Mouse (Mus musculus): ENCODE results near the gene Gpr4.

Gpr4 gene

GRCm38 (mm10) chr7:19184758-19185157 is 27.6 kb upstream of the Gpr4 start:
- DNase-seq (ENCODE audit: extremely low spot score, low read depth, low spot score): no peak

- no peak for DNase-seq (ENCODE audit: extremely low spot score, low read depth, low spot score)
Observed at GRCm38 (mm10) chr7:19194676-19195075, 17.7 kb upstream of the Gpr4 start.

- no peak for DNase-seq (ENCODE audit: extremely low spot score, low read depth, low spot score)
Observed at GRCm38 (mm10) chr7:19196676-19197075, 15.7 kb upstream of the Gpr4 start.

GRCm38 (mm10) chr7:19197985-19198384 is 14.4 kb upstream of the Gpr4 start:
- no peak for DNase-seq (ENCODE audit: extremely low spot score, low read depth, low spot score)

- no peak for DNase-seq (ENCODE audit: extremely low spot score, low read depth, low spot score)
Observed at GRCm38 (mm10) chr7:19201660-19202059, 10.7 kb upstream of the Gpr4 start.

GRCm38 (mm10) chr7:19202065-19202850 is 10.1 kb upstream of the Gpr4 start:
- no peak for DNase-seq (ENCODE audit: extremely low spot score, low read depth, low spot score)

- DNase-seq (ENCODE audit: extremely low spot score, low read depth, low spot score): no peak
Observed at GRCm38 (mm10) chr7:19208201-19208910, 4.0 kb upstream of the Gpr4 start.

- no peak for DNase-seq (ENCODE audit: extremely low spot score, low read depth, low spot score)
Observed at GRCm38 (mm10) chr7:19208944-19209472, 3.3 kb upstream of the Gpr4 start.

- DNase-seq (ENCODE audit: extremely low spot score, low read depth, low spot score): no peak
Observed at GRCm38 (mm10) chr7:19209494-19209893, 2.8 kb upstream of the Gpr4 start.

- DNase-seq (ENCODE audit: extremely low spot score, low read depth, low spot score): no peak
Observed at GRCm38 (mm10) chr7:19210010-19210409, 2.3 kb upstream of the Gpr4 start.

- DNase-seq (ENCODE audit: extremely low spot score, low read depth, low spot score): no peak
Observed at GRCm38 (mm10) chr7:19211041-19211675, 1.2 kb upstream of the Gpr4 start.

- no peak for DNase-seq (ENCODE audit: extremely low spot score, low read depth, low spot score)
Observed at GRCm38 (mm10) chr7:19213385-19213784, 1.0 kb downstream of the Gpr4 start.

- DNase-seq (ENCODE audit: extremely low spot score, low read depth, low spot score): no peak
Observed at GRCm38 (mm10) chr7:19214369-19214768, 2.0 kb downstream of the Gpr4 start.

GRCm38 (mm10) chr7:19214940-19215339 is 2.6 kb downstream of the Gpr4 start:
- no peak for DNase-seq (ENCODE audit: extremely low spot score, low read depth, low spot score)

GRCm38 (mm10) chr7:19217492-19217891 is 5.2 kb downstream of the Gpr4 start:
- DNase-seq (ENCODE audit: extremely low spot score, low read depth, low spot score): no peak

- no peak for DNase-seq (ENCODE audit: extremely low spot score, low read depth, low spot score)
Observed at GRCm38 (mm10) chr7:19217944-19218343, 5.6 kb downstream of the Gpr4 start.

GRCm38 (mm10) chr7:19220061-19220460 is 7.7 kb downstream of the Gpr4 start:
- DNase-seq (ENCODE audit: extremely low spot score, low read depth, low spot score): no peak

- no peak for DNase-seq (ENCODE audit: extremely low spot score, low read depth, low spot score)
Observed at GRCm38 (mm10) chr7:19222189-19222588, 9.9 kb downstream of the Gpr4 start.

- DNase-seq (ENCODE audit: extremely low spot score, low read depth, low spot score): no peak
Observed at GRCm38 (mm10) chr7:19222875-19223274, 10.5 kb downstream of the Gpr4 start.

- DNase-seq (ENCODE audit: extremely low spot score, low read depth, low spot score): no peak
Observed at GRCm38 (mm10) chr7:19224933-19225332, 12.6 kb downstream of the Gpr4 start.
